Mouse (Mus musculus) embryo, embryonic 10 days (tissue): ENCODE data around the gene Etv1.
"Not testable (repeated sequence)": the region's sequence is repeated elsewhere in the genome, so short reads cannot be mapped to it uniquely, and the experiment has no call there.

Source experiments
- DNase-seq: peaks from one replicate; pipeline ENCODE4 v3.0.0-alpha.2; 2015; ENCODE audit warnings: low spot score

The Etv1 gene

DNA sequence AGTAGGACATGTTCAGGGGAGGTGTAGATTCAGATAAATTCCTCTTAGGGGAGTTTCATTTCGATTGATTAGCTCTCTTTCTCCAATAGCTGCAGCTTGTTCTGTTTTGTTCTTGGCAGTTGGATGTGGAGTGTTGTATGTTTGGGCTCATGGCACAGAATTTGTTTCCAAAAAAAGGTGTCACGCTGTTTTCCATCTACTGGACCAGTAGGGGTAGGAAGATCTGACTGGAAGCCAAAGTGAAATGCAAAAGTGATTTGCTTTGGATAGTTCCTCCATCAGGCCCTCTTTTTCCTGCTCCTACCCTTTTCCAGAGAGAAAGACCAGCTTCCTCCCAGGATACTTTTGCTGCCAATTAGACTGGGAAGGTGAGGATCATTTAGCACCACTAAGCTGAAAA, 39.1 kb downstream of the Etv1 start:
- no peak for DNase-seq

DNA sequence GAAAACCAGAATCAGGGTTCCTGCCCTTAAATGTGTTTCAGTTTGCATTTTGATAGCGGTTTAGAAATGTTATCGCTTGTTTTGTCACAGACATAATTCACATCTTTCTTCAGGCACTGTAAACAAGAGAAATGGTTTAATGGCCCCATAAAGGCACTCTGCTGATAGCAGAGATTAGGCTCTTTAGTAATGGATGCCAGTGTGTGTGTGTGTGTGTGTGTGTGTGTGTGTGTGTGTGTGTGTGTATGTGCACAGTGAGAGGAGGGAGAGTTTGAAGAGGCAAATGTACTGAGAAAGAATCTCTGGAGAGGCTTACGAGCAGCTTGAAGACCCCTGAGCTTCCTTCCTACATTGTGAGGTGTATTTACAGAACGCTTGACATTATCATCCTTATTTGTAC, 41.5 kb downstream of the Etv1 start:
- DNase-seq: no peak

DNA sequence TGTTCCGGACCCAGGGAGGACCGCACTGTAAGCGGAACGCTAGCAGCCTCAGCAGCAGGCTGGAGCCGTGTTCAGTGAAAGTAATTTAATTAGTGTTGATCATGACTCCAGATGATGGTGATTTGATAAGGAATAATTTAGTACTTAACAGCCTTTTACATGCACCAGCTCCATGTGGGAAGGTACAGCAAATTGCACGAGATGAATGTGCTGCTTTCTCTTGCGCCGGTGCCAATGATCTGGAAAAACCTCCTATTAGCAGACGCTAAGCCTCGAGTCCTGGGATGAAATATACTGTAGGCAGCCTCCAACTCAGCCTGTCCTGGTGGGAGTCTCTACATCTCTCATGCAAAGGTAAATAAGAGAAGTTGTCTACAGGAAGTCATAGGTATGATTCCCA, 45.2 kb downstream of the Etv1 start:
- no peak for DNase-seq

DNA sequence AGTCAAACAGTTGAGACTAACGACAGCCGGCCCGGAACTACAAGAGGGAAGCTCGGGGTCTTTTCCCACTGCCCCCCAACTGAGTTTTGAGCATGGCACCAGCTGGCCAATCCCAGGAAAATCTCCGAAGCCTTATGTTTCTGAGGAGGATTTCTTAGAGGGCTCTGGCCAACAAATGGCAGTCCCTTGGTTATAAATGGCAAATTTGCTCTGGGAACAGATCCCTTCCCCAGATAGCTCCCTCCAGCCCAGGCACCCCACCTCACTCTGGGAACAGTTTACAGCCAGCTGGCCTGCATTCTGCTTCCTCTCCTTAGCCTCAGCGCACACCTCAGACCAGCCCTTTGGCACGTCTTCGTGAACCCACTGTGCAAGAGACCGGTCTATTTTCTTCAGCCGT, 53.8 kb downstream of the Etv1 start:
- no peak for DNase-seq

DNA sequence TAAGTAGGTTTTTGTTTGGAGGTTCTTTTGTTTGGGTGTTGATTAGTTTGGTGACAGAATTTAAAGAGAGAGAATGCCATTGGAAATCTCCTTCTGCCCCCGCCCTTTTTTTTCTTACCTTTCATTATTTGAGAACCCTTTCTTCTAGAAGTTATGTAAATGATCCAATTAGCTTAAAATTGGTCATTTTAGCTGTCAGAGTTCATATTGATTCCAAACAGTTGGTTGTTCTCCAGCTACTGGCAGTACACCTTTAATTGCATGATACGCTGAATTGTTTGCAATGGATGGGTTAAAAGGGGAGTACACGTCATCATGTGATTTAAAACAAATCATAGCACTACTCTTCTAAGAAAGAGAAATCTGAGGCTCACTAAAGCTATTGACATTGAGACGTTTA, 55.4 kb downstream of the Etv1 start:
- DNase-seq: no peak

DNA sequence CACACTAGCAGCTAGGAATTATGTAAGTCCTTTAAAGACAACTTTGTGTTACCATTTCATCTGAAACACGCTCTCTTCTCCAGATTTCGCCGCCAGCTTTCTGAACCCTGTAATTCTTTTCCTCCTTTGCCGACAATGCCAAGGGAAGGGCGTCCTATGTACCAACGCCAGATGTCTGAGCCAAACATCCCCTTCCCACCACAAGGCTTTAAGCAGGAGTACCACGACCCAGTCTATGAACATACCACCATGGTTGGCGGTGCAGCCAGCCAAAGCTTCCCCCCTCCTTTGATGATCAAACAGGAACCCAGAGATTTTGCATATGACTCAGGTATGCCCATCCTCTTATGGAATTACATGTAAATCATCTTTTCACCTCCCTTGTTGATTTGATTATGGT, 55.8 kb downstream of the Etv1 start:
- not testable (repeated sequence) for DNase-seq

DNA sequence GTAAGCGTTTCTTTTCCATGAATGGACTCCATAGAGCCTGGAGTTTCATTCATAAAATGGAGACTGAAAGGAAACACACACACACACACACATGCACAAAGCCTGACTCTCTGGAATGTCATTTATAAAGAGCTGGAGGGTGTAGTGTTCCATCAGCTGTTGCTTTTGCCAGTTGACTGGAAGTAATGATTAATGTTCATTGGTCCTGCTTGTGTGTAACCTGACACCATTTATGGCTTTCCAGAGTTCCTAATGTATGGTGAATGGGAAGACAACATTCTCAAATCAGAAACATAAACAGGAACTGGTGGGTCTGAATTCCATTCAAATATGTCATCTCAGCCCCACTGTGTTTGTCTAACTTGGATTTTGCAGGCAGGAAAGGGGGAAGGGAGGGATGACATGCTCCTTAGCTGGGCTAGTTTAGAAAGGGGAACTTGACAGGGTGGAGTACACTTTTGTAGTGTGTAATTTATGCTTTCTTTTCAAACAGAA, 64.7 kb downstream of the Etv1 start:
- peak; percentile 78 for DNase-seq

DNA sequence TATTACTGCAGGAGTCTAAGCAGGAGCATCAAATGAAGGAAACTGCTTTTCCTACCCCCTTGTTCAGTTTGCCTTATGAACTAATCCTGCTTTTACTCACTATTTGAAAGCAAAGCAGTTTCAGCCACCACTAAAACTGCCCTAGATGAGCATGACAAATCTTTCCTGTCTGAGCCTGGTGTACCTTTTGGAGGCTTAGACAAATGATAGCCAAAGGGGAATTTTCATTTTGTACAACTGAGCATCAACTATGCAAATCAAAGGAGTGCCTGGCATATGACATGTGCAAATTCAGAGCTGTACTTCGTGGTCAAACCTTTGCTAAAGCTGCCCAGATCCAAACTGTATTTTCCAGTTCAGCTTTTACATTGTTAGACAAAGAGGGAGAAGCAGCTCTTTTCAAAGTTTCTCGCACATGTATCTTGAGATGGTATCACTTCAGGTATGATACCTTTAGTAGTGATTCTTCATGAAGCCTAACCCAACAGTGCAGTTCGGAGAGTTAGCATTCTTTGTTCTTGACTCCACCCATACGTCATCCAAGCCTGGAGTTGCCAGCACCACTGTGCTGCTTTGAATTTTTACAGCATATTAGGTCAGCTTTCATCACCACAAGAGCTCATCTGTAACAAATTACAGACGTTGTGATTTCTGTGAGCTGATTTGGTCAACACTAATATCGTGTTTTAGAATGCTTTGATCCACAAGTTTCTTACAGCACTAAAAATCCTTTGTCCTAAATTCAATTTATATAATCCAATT, 68.5 kb downstream of the Etv1 start:
- DNase-seq: peak; percentile 18

DNA sequence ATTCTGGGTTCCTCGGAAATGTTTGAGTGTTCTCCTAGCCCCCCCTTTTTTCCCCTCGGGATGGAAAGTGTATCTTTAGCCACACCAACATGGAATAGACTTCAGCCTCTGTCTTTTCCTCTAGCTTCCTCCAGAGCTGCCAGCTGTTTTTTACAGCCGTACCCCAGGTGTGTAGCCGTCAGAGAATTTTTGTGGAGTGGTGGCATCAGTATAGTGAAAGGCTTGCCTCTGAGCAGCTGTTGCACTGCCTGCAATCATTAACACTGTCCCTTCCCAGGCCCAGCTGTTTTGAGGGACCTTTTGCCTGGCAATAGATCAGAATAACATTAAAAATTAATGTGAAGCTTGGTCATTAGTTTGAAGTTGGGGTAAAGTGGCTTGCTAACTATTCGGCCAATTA, 70.8 kb downstream of the Etv1 start:
- no peak for DNase-seq

DNA sequence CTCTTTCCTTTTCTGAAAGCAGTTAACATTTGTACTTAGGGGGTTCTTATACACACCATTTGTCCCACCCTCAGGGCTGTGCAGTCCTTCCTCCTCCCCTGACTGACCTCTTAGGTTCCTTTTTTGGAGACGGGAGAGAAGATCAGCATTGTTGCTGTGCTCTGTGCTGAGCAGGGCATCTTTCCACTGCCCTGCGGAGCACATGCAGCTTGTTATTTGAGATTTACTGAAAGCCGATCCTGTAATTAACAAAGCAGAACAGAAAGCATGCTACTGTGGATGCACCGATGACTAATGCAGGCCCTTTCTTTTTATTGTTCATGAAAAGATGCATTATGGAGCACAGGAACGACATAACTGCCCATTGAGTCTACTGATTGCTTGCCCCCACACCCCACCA, 75.1 kb downstream of the Etv1 start:
- no peak for DNase-seq

DNA sequence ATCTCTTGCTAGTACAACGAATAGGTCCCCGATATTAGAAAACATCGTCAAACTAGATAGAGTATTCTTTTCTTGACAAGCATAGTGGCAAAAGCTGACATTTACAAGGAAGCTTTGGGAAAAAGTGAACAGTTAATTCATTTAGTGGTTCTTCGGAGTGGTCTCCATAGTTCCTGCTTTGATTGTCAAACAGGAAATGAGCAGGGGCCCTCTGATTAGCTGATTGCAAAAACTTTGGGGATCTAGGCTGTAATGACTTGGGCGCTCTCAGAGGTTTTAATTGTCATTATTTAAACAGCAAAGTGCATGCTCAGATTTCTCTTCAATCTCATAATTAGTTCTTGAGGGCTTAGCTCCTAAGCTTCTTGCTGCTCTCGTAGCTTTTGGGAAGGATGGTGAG, 75.6 kb downstream of the Etv1 start:
- no peak for DNase-seq

DNA sequence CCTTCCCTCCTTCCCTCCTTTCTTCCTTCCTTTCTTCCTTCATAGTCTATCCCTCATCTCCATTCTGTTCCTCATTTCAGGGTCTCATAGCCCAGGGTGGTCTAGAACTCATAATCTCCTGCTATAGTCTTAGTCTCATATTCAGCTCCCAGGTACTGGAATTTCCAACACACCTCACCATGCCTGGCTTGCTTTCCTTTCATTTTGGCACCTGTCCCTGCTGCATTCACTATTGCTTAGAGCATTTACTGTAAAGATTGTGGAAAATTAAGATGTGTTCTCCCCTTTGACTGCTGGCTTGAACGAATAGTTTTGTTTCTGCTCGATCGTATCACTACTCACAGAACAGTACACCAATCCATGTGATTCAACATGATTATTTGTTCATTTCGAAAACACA, 80.5 kb downstream of the Etv1 start:
- no peak for DNase-seq

DNA sequence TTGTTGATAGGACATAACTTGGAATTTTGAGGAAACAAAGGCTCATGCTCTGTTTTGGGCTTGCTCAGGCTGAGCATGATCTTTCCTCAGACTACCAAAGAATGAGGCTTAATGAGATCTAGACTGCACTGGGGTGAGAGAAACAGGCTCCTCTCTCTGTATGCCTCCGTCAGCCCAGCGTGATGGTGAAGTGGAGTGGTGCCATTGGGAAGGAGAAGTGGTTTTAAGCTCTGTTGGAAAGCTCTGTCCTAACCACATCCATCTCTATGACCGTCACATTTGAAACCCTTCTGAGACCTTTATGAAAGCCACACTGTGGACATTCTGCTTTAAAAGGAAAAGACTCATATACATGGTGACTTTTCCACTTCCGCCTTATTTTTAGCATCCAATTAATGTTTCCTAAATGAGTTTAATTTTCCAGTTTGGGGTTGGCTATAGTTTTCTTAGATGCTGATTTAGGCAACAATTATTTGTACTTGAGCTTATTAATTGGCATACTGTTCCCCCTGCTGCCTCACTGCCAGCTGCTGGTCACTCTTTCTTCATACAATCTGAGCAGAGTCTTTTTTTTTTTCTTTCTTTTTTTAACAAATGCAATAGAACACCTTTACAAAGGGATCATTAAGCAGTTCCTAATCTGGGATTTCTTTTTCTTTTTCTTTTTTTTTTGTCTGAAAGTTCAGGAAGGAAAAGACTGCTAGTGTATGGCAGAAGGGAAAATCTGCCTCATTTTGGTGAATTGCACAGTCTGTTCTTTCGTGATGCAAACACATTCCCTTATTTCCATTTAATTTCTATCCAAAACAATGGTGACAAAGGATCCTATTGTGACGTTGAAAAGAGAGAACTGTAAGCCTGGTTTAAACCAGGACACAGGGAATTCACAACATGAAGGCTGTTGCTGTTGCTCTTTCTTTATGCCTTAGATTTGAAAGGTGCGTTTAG, 81.3 kb downstream of the Etv1 start:
- DNase-seq: no peak

DNA sequence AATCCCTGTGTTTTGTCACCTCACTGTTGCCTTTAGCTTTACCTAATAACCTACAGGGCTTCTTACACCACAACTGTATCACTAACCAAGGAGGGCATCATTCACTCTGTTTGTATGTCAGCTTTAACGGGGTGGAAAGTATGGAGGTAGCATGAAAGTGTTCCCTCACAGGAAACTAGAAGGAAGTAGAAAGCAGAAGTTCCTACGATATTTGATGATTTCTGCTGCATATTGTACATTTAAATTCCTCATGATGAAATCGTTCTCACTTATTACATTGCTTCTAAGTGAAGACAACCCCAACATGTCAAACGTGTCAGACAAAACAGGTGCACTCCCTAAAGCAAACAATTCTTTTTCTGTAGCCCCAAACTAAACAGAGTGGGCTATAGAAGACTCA, 84.2 kb downstream of the Etv1 start:
- DNase-seq: no peak

DNA sequence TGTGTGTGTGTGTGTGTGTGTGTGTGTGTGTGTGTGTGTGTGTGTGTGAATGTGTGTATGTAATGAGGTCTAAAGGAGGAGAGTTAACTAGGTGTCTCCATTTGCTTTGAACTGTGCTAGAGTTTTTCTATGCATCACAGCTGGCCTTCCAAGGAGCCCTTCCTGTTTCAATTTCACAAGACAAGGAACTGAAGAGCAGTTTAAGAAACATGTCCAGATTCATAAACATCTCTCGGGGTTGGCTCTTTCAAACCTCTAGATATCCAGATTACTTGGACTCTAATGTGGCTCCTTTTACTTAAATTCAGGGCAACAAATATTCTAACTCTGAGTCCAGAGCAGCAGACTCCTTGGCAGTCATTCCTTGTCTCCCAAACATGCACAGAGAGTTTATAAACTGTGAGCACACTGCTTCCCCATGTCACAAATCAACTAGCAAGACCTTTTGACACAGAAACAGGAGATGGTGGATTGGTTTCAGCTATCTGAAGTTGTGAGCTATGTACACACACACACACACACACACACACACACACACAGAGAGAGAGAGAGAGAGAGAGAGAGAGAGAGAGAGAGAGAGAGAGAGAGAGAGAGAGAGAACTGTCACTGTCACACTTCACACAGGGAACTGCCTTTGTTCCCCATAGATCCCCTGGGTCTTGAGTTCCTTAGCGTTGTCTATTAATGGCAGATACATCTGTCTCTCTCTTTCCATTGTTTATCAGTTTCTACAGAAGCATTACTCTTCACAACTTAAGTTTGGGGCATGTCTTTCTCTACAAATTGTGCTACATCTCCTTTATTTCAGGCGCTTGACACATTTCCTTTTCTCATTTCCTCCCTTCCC, 85.0 kb downstream of the Etv1 start:
- no peak for DNase-seq

DNA sequence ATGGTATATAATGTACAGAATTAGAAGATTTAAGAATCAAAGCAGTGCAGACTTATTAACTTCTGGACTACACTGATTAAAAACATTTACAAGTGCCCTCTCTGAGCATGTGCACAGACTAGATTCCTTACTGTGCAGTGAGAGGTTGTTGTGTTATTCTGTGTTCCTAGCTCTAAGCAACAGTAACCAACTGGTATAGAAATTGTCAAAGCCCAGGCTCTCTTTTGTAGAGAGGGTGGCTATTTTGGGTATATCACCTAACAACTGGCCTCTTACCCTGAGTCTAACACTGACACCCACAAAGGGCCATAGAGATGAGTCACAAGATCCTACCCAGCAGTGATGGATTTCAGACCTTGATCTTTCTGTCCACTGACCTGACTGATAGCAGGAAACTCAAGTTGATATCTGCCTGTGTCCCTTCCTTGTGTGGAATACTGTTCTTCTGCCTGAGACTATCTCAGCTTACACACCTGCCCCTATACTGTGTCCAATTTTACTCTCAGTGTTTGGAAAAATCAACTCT, 95.4 kb downstream of the Etv1 start:
- DNase-seq: no peak

DNA sequence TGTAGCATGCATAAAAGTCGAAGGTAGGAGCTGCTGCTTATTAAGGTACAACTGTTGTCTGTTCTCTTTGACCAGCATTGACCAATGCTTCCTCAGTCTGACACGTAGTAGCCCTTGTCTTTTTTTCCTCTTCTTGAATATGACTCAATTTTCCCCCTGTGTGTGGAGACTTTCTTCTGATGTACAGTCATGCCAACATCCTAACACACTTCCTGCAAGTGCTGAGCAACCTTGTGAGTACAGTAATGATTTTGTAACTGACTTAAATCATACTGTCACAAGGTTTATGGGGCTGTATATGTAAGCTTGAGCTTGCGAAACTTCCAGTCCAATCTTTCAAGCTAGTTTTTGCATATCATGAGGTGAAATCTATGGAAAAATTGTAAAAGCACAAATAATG, 125.3 kb downstream of the Etv1 start:
- no peak for DNase-seq

DNA sequence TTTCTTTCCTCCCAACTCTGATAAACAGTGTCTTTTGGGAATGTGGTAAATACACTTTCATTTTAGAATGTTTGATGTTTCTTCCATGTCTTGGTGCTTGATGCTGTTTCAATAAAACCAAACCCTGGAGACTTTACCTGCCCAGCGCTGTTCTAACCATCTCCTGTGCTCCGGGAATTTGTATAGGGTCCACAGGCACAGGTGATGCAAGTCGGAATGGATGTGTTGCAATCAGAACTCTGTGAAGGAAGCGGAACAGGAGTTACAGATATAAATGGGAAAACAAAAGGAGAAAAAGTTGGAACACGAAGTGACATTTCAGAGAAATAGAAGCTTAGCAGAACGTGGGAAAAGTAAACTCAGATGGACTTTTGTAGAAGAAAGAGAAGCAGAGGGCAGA, 127.1 kb downstream of the Etv1 start:
- DNase-seq: no peak

DNA sequence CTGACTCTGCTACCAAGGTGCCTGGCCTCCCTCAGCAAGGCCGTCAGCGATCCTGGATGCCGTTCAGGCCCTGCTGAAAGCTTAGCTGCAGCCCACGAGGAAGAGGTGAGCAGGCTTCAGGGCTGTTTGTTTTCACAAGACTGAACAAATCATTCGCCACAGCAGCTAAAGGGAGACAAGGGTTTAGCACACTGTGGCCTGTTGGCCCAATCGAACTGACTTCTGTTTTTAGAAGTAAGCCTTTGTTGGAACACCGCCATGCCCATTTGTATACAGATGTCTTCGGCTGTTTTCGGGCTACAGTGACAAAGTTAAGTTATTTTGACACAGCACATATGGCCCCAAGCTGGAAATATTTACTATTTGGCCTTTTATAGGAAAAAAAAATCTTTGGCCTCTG, 127.6 kb downstream of the Etv1 start:
- peak; percentile 9 for DNase-seq

DNA sequence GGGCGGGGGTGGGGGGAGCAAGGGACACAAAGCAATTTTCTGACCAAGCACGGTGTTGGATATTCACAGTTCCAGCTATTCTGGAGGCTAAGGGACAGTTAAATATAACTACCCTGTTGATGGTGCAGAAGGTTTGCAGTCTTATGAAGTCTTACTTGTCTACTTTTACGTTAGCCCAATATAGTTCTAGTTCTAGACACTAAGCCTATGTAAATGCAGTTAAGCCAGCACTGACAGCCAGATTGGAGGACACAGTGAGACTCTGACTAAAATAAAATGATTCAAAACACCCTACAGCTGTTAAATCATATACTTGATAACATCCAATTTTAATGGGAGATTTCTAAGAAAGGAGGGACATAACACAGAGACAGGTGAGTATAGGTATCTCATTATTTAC, 129.8 kb downstream of the Etv1 start:
- DNase-seq: no peak
